Mouse (Mus musculus) liver, embryonic 14.5 days (tissue): ENCODE results near the gene Aoc1.

Experiments
- CTCF ChIP-seq: IDR thresholded peaks from 2 replicates; pipeline ENCODE4 v1.5.1; 2016; ENCODE audit warnings: antibody characterized with exemption, low read depth, control low read depth
- EP300 ChIP-seq: IDR thresholded peaks from 2 replicates; pipeline ENCODE4 v1.6.1; 2016; ENCODE audit warnings: antibody characterized with exemption, low read depth

- no peak for TF ChIP-seq CTCF
- no peak for TF ChIP-seq EP300
Measured at GRCm38 (mm10) chr6:48864181-48864580, 8.5 kb upstream of the Aoc1 start.
